Mouse (Mus musculus): ENCODE data around the gene Osbpl5. TPM values are rescaled to one million over a fixed set of nuclear protein-coding genes. Genes with fewer than 3 reads are reported as not detected.

Gene Osbpl5
- polyA plus RNA-seq (2015; fragmentation: Nextera tagmentation; extraction: Ambion mirVana) = 31.2 and 39.7 TPM in 2 replicates

DNA sequence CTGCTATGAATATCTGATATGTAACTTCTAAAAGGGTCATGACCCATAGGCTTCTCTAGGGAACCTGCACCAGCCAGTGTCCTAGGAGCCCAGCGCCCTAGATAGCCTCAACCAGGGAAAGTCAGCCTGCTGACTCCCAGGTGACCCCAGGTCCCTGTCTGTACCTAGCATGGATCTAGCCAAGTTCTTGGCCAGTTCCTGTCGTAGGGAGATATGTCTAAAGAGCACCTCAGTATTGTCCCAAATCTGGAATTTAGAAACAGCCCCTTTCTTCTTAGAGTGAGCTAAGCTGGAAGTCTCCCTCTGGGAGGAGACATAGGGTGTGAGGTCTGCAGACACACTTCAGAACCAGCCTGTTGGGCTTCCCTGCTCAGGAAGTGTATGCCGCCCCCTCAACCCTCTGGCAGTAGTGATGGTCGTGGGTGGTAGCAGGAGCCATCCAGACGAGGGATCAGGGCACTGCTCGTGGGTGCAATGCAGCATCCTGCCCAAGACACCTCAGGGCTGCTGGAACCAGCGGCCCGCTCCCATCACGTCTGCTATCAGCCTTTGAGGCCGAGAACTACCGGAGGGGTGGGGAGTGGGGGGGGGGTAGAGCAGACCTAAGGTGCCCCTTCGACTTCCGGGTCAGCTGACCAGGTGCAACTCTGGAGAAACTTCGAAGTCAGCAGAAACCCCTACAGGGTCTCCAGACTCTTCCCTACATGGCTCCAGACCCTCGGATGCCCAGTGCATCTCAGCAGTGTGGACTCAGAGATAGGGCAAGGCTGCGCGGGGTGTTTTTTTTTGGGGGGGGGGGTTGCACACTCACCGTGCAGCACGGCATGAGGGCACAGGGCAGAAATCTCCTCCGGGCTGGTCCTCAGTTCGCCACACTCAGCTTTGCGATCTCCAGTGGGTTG is at the start of gene Osbpl5:
Gene Osbpl5, minus strand, starts transcription at position 861 of the 902 bp plus-strand sequence.
- no peaks in the 10 kb centered on the region for H3K9me3 ChIP-seq (replicated peaks)
- peak within 1 kb of the TSS; percentile 47 for H3K4me3 ChIP-seq
- no peaks in the 10 kb centered on the region for H3K36me3 ChIP-seq
- H3K9ac ChIP-seq = peak within 1 kb of the TSS; percentile 44; the same call in 1 of the 2 replicates
- H3K4me1 ChIP-seq (replicated peaks) = peaks cover 23% of the 10 kb centered on the region
- H3K27me3 ChIP-seq = peaks cover 41% of the 10 kb centered on the region
- WGBS = 21% methylated on average over 22 of the region's 22 CpGs
- no peak within 1 kb of the TSS for H3K27ac ChIP-seq
- peak within 1 kb of the TSS; percentile 85 for H3K4me2 ChIP-seq
- 0 out of 2 replicates have a peak, but pooled peaks have one; percentile 1 for ATAC-seq (replicated peaks; ENCODE audit: insufficient number of reproducible peaks, insufficient read depth, low FRiP score, low read depth)

DNA sequence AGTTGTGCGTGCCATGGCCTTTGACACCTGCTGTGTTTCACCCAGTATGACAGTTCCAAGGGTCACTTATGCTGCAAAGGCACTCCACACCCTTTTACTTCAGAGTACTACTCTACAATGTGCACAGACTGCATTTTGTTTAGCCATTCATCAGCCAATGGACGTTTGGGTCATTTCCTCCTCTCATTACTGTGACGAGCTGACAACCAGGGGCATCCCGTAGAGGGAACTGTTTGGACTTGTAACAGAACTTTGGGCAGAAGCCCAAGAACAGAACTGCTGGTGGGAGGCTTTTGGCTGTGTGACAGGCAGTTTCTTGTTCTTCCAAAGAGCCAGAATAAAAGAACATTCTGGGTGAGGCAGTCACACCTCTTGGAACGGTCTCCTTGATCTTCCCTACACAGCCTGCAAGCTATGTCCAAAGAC is 48.4 kb upstream of the Osbpl5 start:
- 60% methylated on average over 5 of the region's 5 CpGs for WGBS
- Histone ChIP-seq H3K27ac (no peak overlapping the region), H3K27me3 (no peaks in the 10 kb centered on the region), H3K4me3 (no peak overlapping the region), H3K9ac (no peak overlapping the region), H3K4me1 (replicated peaks) (no peaks in the 10 kb centered on the region), H3K36me3 (peaks cover 51% of the 10 kb centered on the region), H3K4me2 (no peak overlapping the region), H3K9me3 (replicated peaks) (no peaks in the 10 kb centered on the region)
- ATAC-seq (replicated peaks; ENCODE audit: insufficient number of reproducible peaks, insufficient read depth, low FRiP score, low read depth) = no peak

DNA sequence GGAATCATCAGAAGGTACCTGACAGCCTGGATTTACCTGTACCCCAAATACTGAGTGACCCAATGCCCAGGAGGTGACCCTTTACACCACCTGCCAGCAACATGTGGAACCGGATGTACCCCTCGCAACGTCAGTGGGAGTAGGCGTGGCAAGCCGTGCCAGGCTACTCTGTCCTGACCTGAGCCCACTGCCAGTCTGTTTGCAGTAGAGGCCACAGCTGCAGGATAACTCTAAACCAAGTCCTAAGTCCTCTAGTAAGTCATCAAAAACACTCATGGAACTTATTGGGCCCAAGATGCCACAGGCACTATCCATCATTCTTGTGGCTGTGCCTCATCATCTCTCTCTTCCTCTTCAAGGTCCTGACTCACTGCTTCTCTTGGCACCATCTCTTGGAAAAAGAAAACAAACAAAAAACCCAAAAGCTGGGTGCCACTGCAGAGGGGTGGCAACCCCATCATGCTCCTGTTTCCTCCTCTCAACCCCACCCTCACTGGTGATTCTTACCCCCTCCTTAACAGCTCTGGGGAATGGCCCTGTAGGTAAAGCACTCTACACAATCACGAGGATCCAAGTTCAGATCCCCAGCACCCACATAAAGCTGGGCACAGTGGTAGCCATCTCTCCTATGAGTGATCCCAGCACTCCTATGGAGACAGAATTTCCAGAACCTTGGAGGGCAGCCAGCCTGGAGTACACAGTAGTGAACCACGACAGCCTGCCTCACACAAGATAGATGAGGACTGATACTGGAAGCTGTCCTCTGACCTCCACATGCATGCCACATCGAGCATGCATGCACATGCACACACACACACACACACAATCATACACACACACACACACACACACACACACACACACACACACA is 44.6 kb upstream of the Osbpl5 start:
- H3K27ac ChIP-seq = no peak overlapping the region
- 79% methylated on average over 8 of the region's 8 CpGs for WGBS
- H3K9me3 ChIP-seq (replicated peaks) = no peaks in the 10 kb centered on the region
- no peak overlapping the region for H3K9ac ChIP-seq
- no peak for ATAC-seq (replicated peaks; ENCODE audit: insufficient number of reproducible peaks, insufficient read depth, low FRiP score, low read depth)
- H3K4me2 ChIP-seq = no peak overlapping the region
- peaks cover 57% of the 10 kb centered on the region for H3K36me3 ChIP-seq
- H3K27me3 ChIP-seq = no peaks in the 10 kb centered on the region
- no peak overlapping the region for H3K4me3 ChIP-seq
- H3K4me1 ChIP-seq (replicated peaks) = no peaks in the 10 kb centered on the region

DNA sequence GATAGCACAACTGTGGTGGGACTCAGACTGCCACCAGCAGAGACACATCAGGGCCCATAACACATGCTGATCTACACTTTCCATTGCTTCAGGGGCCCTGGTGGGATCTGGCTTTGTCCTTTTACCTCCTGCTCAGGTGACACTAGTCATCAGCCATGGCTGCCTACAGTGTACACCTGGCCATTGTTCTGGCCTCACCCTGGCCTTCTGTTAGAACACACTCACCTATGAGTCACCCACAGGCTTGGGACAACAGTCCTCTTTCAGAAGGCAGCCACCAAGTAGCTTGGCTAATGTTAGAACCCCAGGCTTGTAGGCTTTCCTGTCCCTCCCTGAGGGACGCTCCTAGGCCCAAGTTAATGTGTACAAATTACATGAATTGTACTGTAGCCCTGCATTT is 44.0 kb upstream of the Osbpl5 start:
- Histone ChIP-seq H3K27me3 (no peaks in the 10 kb centered on the region), H3K9me3 (replicated peaks) (no peaks in the 10 kb centered on the region), H3K36me3 (peaks cover 56% of the 10 kb centered on the region), H3K4me2 (no peak overlapping the region), H3K4me1 (replicated peaks) (no peaks in the 10 kb centered on the region), H3K27ac (no peak overlapping the region), H3K9ac (no peak overlapping the region), H3K4me3 (no peak overlapping the region)
- WGBS = 79% methylated on average over 1 of the region's 1 CpGs
- ATAC-seq (replicated peaks; ENCODE audit: insufficient number of reproducible peaks, insufficient read depth, low FRiP score, low read depth) = no peak

DNA sequence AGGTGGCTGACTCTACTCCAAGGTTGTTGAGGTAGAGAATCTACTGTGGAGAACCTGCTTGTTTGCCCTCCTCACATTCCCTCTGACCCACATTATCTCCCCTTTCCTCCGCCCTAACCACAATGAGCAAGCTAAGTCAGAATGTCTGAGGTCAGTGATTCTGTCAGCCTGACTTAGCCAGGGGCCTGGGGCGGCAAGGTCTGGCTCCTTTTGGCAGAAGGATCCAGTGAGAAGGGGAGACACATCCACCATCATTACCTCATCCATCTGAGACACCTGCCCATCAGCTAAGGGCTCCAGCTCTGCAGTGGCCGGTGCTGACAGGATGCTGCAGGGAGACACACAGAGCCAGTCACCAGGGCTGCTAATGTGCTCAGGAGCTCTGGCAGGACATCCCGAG is 42.0 kb upstream of the Osbpl5 start:
- Histone ChIP-seq H3K27me3 (no peaks in the 10 kb centered on the region), H3K4me1 (replicated peaks) (no peaks in the 10 kb centered on the region), H3K27ac (no peak overlapping the region), H3K9ac (no peak overlapping the region), H3K4me3 (no peak overlapping the region), H3K36me3 (peaks cover 56% of the 10 kb centered on the region), H3K9me3 (replicated peaks) (no peaks in the 10 kb centered on the region), H3K4me2 (no peak overlapping the region)
- ATAC-seq (replicated peaks; ENCODE audit: insufficient number of reproducible peaks, insufficient read depth, low FRiP score, low read depth) = no peak
- WGBS = 84% methylated on average over 4 of the region's 4 CpGs

DNA sequence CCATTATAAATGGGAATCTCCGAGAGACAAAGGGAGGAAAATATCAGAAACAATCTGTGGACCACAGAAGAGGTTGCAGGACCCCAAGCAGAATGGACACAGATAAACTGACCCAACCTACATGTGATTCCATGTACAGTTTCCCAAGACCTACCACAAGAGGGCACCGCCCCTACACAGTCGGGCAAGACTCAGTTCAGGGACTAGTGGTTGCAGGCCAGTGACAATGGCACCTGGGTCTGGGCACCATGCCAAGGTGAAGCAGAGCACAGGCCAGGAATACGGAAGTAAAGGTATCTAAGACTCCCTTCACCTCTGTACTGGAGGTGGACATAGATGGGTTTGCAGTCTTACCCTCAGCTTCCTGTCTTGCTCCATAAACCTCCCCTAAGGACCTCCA is 36.3 kb upstream of the Osbpl5 start:
- ATAC-seq (replicated peaks; ENCODE audit: insufficient number of reproducible peaks, insufficient read depth, low FRiP score, low read depth) = no peak

DNA sequence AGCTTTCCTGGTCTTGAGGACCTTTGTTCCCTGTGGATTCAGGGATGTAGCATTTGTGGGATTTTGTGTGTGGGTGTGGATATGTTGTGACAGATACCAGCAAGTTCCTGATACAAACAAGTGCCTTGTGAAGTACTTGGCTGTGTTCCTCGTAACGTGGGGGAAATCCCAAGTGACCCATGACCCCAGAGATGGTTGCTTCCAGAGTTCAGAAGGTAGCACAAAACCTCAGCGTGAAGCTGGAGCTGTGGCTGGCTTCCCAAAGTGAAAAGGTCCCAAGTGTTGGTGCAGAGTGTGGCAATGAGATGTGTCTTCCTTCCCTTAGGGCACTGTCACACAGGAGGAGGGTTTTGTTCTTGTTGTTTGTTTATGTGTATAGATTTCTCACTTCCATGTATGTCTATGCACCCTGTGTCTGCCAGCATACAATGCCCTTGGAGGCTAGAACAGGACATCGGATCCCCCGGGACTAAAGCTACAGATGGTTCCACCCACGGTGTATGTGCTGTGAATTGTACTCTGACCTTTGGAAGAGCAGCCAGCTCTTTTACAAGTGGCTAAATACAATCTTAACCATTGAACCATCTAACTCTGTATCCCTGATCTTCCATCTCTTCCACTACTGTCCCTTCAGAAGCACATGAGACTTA is 35.7 kb upstream of the Osbpl5 start:
- Histone ChIP-seq H3K27me3 (no peaks in the 10 kb centered on the region), H3K36me3 (peaks cover 24% of the 10 kb centered on the region), H3K4me2 (no peak overlapping the region), H3K9ac (no peak overlapping the region), H3K9me3 (replicated peaks) (no peaks in the 10 kb centered on the region), H3K4me3 (no peak overlapping the region), H3K27ac (no peak overlapping the region), H3K4me1 (replicated peaks) (no peaks in the 10 kb centered on the region)
- ATAC-seq (replicated peaks; ENCODE audit: insufficient number of reproducible peaks, insufficient read depth, low FRiP score, low read depth) = no peak
- WGBS = 69% methylated on average over 6 of the region's 6 CpGs

More for the DNA sequence above, 36.3 kb upstream of the Osbpl5 start:
- Histone ChIP-seq H3K9me3 (replicated peaks) (no peaks in the 10 kb centered on the region), H3K27ac (no peak overlapping the region), H3K9ac (no peak overlapping the region), H3K27me3 (no peaks in the 10 kb centered on the region), H3K4me3 (no peak overlapping the region), H3K36me3 (peaks cover 29% of the 10 kb centered on the region), H3K4me2 (no peak overlapping the region), H3K4me1 (replicated peaks) (no peaks in the 10 kb centered on the region)
- 51% methylated on average over 4 of the region's 4 CpGs for WGBS

DNA sequence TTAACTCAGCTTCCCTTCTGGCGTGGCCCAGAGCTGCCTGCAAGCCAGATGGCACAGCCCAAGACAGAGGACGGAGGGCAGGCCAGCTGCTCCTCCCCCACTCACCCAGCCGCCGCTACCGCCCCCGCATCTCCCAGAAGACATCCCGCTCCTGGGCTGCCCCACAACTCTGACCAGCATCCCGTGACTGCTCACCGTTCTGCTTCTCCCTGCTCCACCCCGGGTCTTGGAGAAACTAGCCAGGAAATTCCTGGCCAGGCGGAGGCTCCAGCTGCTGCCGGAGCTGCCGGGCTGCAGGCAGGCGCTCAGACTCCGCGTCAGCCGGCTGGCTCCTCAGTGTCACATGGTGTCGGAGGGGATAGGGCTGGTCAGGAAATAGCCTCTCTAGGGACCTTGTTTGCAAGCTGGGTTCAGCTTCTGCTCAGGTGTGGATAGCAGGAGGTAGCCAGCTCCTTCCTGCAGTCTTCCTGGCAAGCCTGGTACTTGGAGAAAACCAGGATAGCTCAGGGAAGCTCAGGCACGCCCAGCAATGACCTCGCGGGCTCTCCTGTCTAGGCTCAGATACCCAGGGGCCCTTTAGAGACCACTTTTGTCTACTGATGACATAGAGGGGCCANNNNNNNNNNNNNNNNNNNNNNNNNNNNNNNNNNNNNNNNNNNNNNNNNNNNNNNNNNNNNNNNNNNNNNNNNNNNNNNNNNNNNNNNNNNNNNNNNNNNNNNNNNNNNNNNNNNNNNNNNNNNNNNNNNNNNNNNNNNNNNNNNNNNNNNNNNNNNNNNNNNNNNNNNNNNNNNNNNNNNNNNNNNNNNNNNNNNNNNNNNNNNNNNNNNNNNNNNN is 27.4 kb upstream of the Osbpl5 start, which contains the start of gene Mrgpre:
Gene Mrgpre, minus strand, starts transcription at position 505 of the 834 bp plus-strand sequence.
- H3K27me3 ChIP-seq = no peaks in the 10 kb centered on the region
- 3% methylated on average over 21 of the region's 21 CpGs for WGBS
- H3K27ac ChIP-seq = peak within 1 kb of the TSS; percentile 74
- H3K36me3 ChIP-seq = no peaks in the 10 kb centered on the region
- H3K4me3 ChIP-seq = peak within 1 kb of the TSS; percentile 56
- peaks cover 30% of the 10 kb centered on the region for H3K4me1 ChIP-seq (replicated peaks)
- peak within 1 kb of the TSS; percentile 85 for H3K4me2 ChIP-seq
- H3K9me3 ChIP-seq (replicated peaks) = no peaks in the 10 kb centered on the region
- H3K9ac ChIP-seq = peak within 1 kb of the TSS; percentile 57
- ATAC-seq (replicated peaks; ENCODE audit: insufficient number of reproducible peaks, insufficient read depth, low FRiP score, low read depth) = peak; percentile 83

DNA sequence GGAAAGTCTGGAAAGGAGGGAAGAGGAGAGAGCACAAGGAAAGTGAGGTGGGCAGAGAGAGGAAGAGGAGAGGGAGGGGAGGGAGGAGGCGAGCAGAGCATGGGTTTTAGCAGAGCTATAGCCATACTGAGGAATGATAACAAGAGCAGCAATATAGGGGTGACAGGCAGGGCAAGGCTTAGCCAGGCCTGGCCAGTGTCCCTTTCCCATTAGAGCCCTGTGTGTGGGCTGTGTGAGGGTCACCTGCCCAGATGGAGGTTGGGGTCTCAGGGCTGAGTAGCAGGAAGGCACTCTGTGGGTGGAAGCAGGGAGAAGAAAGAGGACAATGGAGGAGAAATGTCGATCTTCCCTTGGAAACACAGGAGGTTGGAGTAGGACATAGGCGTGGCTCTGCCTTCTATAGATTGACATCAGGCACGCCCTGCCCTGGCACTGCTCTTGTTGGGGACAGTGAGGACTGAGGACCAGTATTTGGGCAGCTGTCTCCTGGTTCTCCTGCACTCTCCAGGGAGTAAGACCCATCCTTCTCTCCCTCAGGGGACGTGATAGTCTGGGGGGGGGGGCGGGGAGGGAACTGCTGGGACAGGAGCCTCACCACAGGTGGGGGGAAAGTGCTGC is 26.7 kb upstream of the Osbpl5 start:
- peaks cover 30% of the 10 kb centered on the region for H3K4me1 ChIP-seq (replicated peaks)
- no peaks in the 10 kb centered on the region for H3K27me3 ChIP-seq
- peak overlapping the region; percentile 56 for H3K4me3 ChIP-seq
- WGBS = 18% methylated on average over 6 of the region's 6 CpGs
- peak overlapping the region; percentile 74 for H3K27ac ChIP-seq
- peak overlapping the region; percentile 57; the same call in 1 of the 2 replicates for H3K9ac ChIP-seq
- no peaks in the 10 kb centered on the region for H3K36me3 ChIP-seq
- H3K9me3 ChIP-seq (replicated peaks) = no peaks in the 10 kb centered on the region
- H3K4me2 ChIP-seq = peak overlapping the region; percentile 85
- peak; percentile 51 for ATAC-seq (replicated peaks; ENCODE audit: insufficient number of reproducible peaks, insufficient read depth, low FRiP score, low read depth)

DNA sequence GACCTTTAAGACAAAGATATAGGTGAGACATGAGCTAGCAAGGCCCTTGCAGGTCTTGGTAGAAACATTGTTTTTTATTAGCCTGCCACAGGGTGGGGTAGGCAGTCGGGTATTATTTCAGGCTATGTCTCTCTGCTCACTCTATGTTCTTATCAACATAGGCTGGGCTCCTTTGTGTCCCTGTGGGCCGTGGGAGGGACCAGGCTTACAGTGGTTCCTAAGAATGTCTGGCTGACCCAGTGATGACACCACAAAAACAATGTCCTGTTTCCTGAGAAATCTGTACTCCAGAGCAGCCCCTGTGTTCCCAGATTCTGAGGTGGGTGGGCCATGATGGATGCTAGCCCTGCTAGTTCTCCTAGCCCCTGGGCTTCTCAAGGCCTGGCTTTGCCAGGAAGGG is 20.6 kb upstream of the Osbpl5 start:
- no peaks in the 10 kb centered on the region for H3K27me3 ChIP-seq
- H3K4me2 ChIP-seq = no peak overlapping the region
- H3K9ac ChIP-seq = no peak overlapping the region
- peak; percentile 50; the same call in 1 of the 2 replicates for ATAC-seq (replicated peaks; ENCODE audit: insufficient number of reproducible peaks, insufficient read depth, low FRiP score, low read depth)
- peaks cover 4% of the 10 kb centered on the region; the same call in 1 of the 2 replicates for H3K4me1 ChIP-seq (replicated peaks)
- H3K36me3 ChIP-seq = no peaks in the 10 kb centered on the region
- H3K27ac ChIP-seq = no peak overlapping the region
- H3K4me3 ChIP-seq = no peak overlapping the region
- 20% methylated on average over 2 of the region's 2 CpGs for WGBS
- no peaks in the 10 kb centered on the region for H3K9me3 ChIP-seq (replicated peaks)
